Mouse (Mus musculus) liver, embryonic 14.5 days (tissue): ENCODE data around the gene Ttc34.

Experiments
- CTCF ChIP-seq: IDR thresholded peaks from 2 replicates; pipeline ENCODE4 v1.5.1; 2016; ENCODE audit warnings: antibody characterized with exemption, low read depth, control low read depth
- EP300 ChIP-seq: IDR thresholded peaks from 2 replicates; pipeline ENCODE4 v1.6.1; 2016; ENCODE audit warnings: antibody characterized with exemption, low read depth

DNA sequence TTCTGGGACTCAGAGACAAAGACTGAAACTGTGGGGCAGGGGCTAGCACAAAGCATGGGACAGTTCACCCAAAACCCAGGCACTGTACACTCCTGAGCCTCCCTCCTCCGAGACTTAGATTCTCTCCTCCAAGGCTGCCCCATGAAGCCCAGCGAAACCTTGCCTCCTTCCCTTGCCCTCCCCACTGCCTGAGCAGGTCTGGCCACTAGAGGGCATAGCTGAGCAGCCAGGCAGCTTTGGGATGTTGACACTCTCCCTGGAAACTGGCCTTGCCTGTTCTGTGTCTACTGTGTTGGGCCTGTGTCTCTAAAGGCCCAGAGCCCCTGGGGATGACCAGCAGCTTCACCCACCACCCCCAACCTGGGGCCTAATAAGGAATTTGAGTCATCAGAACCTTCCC lies at the start of gene Ttc34:
- TF ChIP-seq CTCF (peak; percentile 98), EP300 (no peak)
